Mouse (Mus musculus) right cerebral cortex, postnatal 36 days (tissue): ENCODE data around the gene Adgrg3.

Source experiments
- DNase-seq, 2 experiments: peaks; one replicate each; pipeline ENCODE4 v3.0.0; 2022; ENCODE audit warnings: low spot score in 2 of 2, mixed read lengths in 1 of 2

Gene Adgrg3

DNA sequence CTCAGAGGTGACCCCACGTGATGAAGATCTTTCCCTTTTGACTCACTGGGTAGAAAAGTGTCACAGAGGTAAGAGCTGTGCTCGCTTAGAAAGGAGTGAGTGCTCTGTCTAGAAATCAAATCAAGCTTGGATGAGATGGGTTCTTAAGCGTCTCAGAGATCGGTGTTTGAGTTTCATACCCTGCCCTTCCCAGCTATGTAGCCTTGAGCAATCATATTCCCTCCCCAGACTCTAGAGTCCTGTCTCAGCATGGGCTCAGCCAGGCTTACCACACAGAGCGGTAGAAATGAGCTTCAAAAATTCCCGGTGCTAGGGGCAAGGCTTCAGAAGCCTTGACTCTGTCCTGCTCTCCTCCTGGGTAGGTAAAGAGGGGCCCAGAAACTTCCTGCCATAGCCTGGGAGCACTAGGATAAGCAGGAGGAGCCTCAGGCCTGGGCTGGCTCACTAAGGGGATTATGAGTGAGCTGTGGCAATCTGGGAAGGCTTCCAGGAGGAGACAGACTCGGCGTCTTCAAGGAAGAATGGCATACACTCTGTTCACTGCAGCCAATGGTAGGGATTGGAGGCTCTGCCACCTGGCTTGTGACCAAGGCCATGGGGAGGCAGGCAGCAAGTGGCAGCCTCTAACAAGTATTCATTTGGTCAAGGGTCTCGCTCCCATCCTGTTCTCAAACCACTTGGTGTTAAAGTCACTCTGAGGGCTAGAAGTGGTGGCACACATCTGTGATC lies 24.3 kb upstream of the Adgrg3 start:
- no peak for DNase-seq

DNA sequence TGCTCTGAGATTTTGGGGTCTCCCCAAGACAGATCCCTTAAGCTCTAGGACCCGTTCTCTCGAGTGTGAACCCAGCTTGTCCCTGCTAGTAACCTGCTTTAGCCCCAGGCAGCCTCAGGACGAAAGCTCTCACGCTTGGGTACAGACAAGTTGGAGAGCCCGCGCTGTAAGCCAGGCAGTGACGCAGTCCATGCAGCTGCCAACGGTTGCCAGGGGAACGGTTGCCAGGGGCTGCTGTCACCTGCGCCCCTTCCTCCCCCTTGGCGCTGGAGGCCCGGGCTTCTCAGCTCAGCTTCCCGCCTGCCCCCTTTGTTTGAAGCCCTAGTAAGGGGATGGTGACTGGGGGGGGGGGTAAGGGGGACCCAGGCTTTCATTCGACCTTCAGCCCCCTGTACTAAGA lies 23.5 kb upstream of the Adgrg3 start:
- DNase-seq: peak; percentile 68 to 72

DNA sequence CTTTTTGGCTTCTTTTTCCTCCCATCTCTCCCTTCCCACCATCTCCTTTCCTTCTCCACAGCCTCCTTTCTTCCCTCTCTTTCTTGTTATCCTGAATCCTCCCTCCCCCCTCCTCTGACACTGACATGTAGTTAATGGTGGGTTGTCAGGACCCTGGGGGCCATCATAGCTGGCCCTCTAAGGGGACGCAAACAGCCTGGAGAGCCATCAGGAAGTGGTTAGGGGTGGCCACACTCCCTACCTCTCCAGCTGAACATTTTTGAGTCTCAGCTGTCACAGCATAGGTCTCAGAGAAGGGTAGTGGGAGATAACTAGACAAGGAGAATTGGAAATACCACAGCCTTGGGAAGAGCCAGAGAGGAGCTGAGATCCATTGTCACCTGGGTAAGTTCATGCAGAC lies 23.0 kb upstream of the Adgrg3 start:
- DNase-seq: no peak

- DNase-seq: peak; percentile 33 to 44
These were observed 22.1 kb upstream of the Adgrg3 start for GRCm38 (mm10) chr8:94995336-94995893.

GRCm38 (mm10) chr8:94996037-94996436 lies 21.5 kb upstream of the Adgrg3 start:
- DNase-seq: no peak

DNA sequence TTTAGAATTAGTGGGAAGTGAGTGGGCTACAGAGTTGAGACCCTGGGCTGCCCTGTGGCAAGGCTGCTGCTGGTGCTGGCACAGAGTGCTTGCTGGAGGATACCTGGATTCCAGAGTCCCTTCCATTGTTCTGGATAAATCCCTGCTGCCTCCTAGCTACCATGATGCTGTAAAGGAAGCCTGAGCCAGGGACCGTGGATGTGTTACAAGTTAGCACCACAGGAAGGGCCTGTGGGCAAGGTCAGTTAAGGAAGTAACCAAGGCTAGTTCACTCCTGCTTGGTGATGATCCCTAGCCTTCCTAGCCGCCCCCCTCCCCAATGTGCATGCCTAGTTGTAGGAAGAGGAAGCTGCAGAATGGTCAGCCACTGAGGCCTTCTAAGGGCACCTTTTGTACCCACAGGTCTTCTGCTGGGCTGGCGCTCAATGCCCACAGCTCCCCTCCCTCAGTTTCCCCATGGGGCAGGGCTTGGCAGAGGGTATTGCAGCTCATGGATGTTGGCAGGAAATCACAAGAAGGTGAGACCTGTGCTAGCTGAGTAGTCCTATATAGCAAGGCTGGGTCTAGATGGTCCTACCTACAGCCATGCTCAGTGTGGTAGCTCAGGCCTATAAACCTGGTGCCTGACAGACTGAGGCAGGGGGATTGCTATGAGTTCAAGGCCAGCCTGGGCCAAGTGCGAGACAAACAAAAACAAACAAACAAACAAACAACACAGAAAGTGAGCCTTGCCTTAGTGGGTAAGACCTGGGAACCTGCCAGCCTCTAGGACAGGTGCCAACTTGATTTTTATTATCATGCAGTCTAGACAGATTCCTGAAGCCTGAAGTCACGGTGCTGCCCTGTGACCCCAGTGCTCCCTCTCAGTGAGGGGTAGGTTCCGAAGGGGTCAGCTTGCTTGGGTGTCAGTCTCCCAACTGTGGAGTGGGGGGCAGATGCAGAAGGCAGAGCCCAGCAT lies 20.3 kb upstream of the Adgrg3 start:
- DNase-seq: no peak

- DNase-seq: no peak
These were observed 19.6 kb upstream of the Adgrg3 start for GRCm38 (mm10) chr8:94997857-94998243.

DNA sequence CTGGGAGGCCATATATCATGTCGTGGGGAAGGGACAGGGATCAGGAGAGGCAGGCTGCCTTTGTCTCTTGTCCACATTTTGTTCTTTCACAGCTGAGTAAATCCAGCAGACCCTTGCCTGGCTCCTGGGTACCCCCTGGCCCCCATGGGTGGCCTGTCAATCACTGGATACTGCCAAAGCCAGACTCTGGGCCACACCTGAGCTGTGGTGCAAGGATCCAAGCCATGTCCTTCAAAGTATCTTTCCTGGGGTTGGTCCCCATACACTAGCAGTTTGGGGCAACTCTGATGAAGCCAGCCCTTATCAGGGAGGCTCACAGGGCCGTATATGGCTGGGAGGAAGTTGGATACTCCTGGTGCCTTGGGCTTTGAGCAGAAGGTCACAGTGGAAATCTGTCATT lies 19.1 kb upstream of the Adgrg3 start:
- DNase-seq: no peak

DNA sequence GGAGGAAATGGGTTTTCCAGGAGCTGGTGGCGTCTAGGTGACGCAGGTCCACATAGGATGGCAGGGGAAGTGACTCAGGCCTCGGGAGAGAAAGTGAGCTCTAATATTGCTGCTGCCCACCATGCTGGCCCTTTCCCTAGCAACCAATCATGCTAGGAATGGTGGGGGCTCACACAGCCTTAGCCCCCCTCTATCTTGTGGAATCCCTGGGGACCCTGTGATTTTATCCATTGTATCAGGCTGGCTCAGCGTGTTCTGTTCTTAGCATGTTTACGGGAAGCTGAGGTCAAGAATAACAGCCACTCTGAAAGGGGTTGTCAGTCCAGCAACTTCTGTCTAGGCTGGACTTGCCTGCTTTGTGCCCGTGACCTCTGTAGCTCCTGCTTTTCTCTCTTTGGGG lies 18.5 kb upstream of the Adgrg3 start:
- no peak for DNase-seq

DNA sequence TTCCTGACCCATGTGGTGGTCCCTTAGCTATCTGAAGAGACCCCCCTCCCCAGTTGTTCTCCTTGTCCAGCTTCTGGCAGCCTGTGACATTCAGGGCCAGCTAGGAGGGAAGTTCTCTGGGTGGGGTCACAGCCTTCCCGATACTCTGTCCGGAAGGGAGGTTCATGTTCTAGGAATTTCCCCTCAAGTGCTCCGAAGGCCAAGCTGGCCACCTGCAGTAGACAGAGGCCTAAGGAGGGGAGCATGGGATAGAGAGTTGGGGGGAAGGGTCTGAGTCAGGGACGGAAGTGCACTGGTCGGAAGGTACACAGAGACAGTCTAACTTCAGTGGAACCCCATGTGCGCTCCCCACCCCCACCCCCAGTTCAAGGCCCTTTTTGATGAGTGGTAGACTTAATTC lies 17.5 kb upstream of the Adgrg3 start:
- DNase-seq: no peak

DNA sequence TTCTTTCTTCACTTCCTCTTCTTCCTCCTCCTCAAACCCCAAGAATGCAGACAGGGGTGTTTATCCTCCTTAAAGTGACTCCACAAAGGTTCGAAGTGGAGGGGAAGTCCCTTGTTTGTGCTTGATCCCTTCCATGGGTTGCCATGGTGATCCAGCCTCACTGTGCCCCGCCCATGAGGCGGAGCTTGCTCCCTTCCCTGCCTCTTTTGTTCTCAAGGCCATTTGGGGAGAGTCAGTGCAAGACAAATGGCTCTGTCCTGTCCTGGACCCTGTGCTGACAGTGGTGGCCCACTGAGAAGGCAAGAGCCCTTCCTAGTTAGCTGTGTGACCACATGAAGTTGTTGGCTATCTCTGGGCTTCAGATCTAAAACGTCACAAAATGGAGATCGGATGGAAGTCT lies 16.8 kb upstream of the Adgrg3 start:
- no peak for DNase-seq

- no peak for DNase-seq
These were observed 16.3 kb upstream of the Adgrg3 start for GRCm38 (mm10) chr8:95001165-95001564.

- peak; percentile 40 to 50 for DNase-seq
These were observed 15.8 kb upstream of the Adgrg3 start for GRCm38 (mm10) chr8:95001655-95002054.

GRCm38 (mm10) chr8:95002089-95002655 lies 15.3 kb upstream of the Adgrg3 start:
- DNase-seq: no peak

GRCm38 (mm10) chr8:95012442-95012919 lies 5.0 kb upstream of the Adgrg3 start:
- DNase-seq: no peak

- no peak for DNase-seq
These were observed 1.6 kb upstream of the Adgrg3 start for GRCm38 (mm10) chr8:95015866-95016265.

DNA sequence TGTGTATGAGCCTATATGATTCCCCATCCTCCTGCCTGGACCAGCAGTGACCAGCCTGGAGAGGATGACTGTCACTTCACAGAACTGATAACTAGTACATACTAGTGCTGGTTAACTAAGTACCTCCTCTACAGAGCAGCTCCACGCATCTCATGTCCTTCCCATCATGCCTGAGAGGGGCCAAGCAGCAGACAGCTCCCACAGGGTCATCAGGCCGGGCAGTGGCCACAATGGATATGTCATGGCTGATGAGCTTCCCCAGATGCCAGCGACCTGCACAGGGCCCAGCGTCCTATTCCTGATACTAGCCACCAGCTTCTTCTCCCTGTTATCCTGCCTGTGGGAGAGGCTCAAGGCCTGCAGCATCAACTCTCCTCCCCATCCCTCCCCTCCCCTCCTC lies 808 bp upstream of the Adgrg3 start:
- DNase-seq: no peak

- no peak for DNase-seq
These were observed 610 bp downstream of the Adgrg3 start for GRCm38 (mm10) chr8:95017969-95018635.

DNA sequence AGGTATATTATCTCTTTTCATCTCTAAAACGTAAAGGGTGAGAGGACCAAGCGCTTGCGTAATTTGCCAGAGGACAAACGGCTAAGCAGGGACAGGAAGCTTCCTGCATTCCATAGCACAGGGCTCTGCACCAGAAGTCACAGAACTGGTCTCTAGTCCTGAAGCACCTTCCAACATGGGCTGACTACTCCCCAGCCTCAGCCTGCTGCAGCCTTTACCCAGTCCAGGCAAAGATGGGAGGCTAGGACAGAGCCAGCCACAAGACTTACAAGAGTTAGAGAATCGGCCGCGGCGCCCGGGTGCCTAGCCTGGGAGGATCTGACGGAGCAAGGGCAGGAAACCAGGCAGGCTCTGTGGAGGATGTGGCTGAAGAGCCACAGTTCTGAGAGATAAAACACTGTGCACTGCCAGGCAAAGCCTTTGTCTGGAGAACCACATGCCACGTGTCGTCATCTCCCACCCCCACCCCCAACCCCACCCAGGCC lies 2.8 kb downstream of the Adgrg3 start:
- DNase-seq: no peak

DNA sequence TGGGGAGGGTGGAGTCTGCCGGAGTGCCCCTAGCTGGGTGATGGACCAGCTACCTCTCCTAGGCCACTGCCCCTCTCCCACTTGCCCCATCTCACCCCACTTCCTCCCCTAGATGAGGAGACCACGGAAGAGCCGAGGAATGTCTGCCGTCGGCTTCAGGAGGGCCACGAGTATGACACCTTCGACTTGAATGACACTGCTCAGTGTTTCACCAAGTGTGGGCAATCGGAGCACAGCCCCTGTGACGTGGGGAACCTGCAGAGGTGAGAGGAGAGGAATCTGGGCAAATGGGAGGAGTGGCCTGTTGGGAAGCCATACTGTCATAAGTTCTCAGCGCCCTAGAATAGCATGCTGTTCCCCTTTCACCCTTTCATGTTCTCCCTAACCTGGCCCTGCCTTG lies 3.3 kb downstream of the Adgrg3 start:
- DNase-seq: no peak

GRCm38 (mm10) chr8:95023201-95023600 lies 5.7 kb downstream of the Adgrg3 start:
- DNase-seq: no peak
